Mouse (Mus musculus) embryonic fibroblast, embryonic 13.5 days (primary cell): ENCODE data around the gene Shisa9.

Experiments used
- CTCF ChIP-seq: IDR thresholded peaks from 2 replicates; pipeline ENCODE4 v1.5.1; 2011; ENCODE audit warnings: mild to moderate bottlenecking, control low read depth, low read length, moderate library complexity, borderline replicate concordance; ENCODE audit not compliant: insufficient read depth
- POLR2A ChIP-seq: IDR thresholded peaks from 2 replicates; pipeline ENCODE4 v1.6.1; 2011; ENCODE audit warnings: low read depth, mild to moderate bottlenecking, control low read depth, low read length, moderate library complexity

DNA sequence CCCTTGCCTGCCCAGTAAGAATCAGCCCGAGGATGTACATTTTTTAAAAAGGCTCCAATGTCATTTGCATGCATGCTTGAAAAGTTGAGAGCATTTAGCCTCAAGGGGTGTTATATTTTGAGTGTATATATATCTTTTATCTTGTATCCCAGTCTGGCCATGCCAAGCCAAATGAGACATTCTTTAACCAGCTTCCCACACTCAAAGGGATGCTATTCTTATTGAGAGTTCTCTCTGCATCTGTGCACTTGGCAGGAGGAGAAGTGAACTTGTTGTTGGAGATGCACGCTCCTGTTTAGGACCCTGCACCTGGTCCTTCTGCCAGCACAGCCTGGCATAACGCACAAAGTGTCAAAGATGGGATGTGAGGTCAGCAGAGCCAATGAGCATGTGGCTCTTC is 135.6 kb downstream of the Shisa9 start:
- TF ChIP-seq CTCF (no peak), POLR2A (no peak)
